Mouse (Mus musculus) urinary bladder, postnatal 25 days (tissue): ENCODE results near the gene Prrt3.

Experiments
- DNase-seq: peaks from one replicate; pipeline ENCODE4 v3.0.0; 2022; ENCODE audit warnings: low spot score

Gene Prrt3

DNA sequence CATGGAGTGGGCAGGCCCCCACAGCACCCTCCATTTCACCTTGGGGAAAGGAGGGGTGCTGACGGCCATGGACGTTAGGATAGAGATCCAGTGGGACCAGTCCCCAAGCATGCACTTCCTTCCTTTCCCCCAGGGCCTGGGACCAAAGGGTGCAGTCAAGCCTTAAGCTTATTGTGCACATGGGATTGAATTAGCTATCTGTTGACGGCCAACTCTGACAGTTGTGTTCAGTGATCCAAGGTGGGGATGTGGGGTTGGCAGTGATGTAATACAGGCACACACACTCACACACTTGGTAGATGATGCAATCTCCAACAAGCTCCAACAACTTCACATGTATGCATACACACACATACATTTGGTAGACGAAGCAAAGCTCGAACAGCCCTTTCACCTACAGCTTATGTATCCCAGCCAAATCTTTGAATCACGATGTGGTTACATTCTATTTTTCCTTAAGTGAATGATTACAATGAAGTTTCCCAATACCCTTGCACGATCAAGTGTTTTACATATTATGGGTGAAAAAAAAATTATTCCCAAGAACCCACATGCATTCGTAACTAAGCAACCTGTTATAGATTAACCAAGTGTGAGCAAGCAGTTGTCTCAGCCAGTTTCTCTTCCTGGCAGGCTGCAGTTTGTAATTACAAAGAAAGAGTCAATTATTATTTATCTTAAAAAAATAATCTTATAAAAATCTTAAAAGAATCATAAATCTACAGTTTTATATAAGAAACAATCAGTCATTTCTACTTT lies 57.3 kb downstream of the Prrt3 start:
- no peak for DNase-seq
